Mouse (Mus musculus): ENCODE data around the gene Mllt10. TPM values are rescaled to one million over a fixed set of nuclear protein-coding genes. Genes with fewer than 3 reads are reported as not detected.

Mllt10 gene
- polyA plus RNA-seq, 1 experiment from 2014 or later: 55.5 TPM

GRCm38 (mm10) chr2:18195691-18196396 lies 140.8 kb downstream of the Mllt10 start:
- no peak overlapping the region for H3K9ac ChIP-seq
- no peak overlapping the region for H3K4me2 ChIP-seq (replicated peaks)
- H3K27ac ChIP-seq: no peak overlapping the region
- WGBS: 48% methylated on average over 3 of the region's 3 CpGs
- H3K36me3 ChIP-seq: 0 out of 2 replicates have a peak, but pooled peaks cover 2% of the 10 kb centered on the region
- H3K4me1 ChIP-seq (replicated peaks): no peaks in the 10 kb centered on the region
- H3K9me3 ChIP-seq: no peaks in the 10 kb centered on the region
- H3K4me3 ChIP-seq (replicated peaks): no peak overlapping the region
- no peaks in the 10 kb centered on the region for H3K27me3 ChIP-seq (replicated peaks)
- ATAC-seq: peak; percentile 93

- Histone ChIP-seq H3K9me3 (no peaks in the 10 kb centered on the region), H3K4me2 (replicated peaks) (no peak overlapping the region), H3K27me3 (replicated peaks) (no peaks in the 10 kb centered on the region), H3K36me3 (peaks cover 13% of the 10 kb centered on the region; the same call in 1 of the 2 replicates), H3K4me3 (replicated peaks) (no peak overlapping the region), H3K4me1 (replicated peaks) (no peaks in the 10 kb centered on the region), H3K27ac (no peak overlapping the region), H3K9ac (no peak overlapping the region)
- ATAC-seq: no peak
- WGBS: 65% methylated on average over 1 of the region's 1 CpGs
These were observed 146.9 kb downstream of the Mllt10 start for GRCm38 (mm10) chr2:18201820-18202462.

GRCm38 (mm10) chr2:18202923-18203322 lies 147.9 kb downstream of the Mllt10 start:
- no peak overlapping the region for H3K4me2 ChIP-seq (replicated peaks)
- ATAC-seq: no peak
- no peaks in the 10 kb centered on the region for H3K27me3 ChIP-seq (replicated peaks)
- no peaks in the 10 kb centered on the region for H3K9me3 ChIP-seq
- H3K9ac ChIP-seq: no peak overlapping the region
- peaks cover 15% of the 10 kb centered on the region; the same call in 1 of the 2 replicates for H3K36me3 ChIP-seq
- H3K27ac ChIP-seq: no peak overlapping the region
- 95% methylated on average over 4 of the region's 4 CpGs for WGBS
- H3K4me3 ChIP-seq (replicated peaks): no peak overlapping the region
- H3K4me1 ChIP-seq (replicated peaks): no peaks in the 10 kb centered on the region

- H3K36me3 ChIP-seq: peaks cover 22% of the 10 kb centered on the region; the same call in 1 of the 2 replicates
These were observed 150.1 kb downstream of the Mllt10 start for GRCm38 (mm10) chr2:18205118-18205517.

GRCm38 (mm10) chr2:18206811-18207210 lies 151.8 kb downstream of the Mllt10 start:
- Histone ChIP-seq H3K27ac (no peak overlapping the region), H3K36me3 (peaks cover 22% of the 10 kb centered on the region; the same call in 1 of the 2 replicates), H3K9ac (no peak overlapping the region), H3K4me1 (replicated peaks) (no peaks in the 10 kb centered on the region), H3K4me3 (replicated peaks) (no peak overlapping the region), H3K27me3 (replicated peaks) (no peaks in the 10 kb centered on the region), H3K4me2 (replicated peaks) (no peak overlapping the region), H3K9me3 (no peaks in the 10 kb centered on the region)
- WGBS: 86% methylated on average over 10 of the region's 10 CpGs
- no peak for ATAC-seq

More at GRCm38 (mm10) chr2:18205118-18205517, 150.1 kb downstream of the Mllt10 start:
- H3K4me2 ChIP-seq (replicated peaks): no peak overlapping the region
- no peaks in the 10 kb centered on the region for H3K4me1 ChIP-seq (replicated peaks)
- H3K27me3 ChIP-seq (replicated peaks): no peaks in the 10 kb centered on the region
- H3K9me3 ChIP-seq: no peaks in the 10 kb centered on the region
- no peak overlapping the region for H3K9ac ChIP-seq
- 0 out of 2 replicates have a peak, but pooled peaks have one; percentile 36 for ATAC-seq
- 73% methylated on average over 3 of the region's 3 CpGs for WGBS
- no peak overlapping the region for H3K4me3 ChIP-seq (replicated peaks)
- H3K27ac ChIP-seq: no peak overlapping the region

GRCm38 (mm10) chr2:18208578-18208977 lies 153.5 kb downstream of the Mllt10 start:
- Histone ChIP-seq H3K27me3 (replicated peaks) (no peaks in the 10 kb centered on the region), H3K27ac (no peak overlapping the region), H3K4me3 (replicated peaks) (no peak overlapping the region), H3K4me1 (replicated peaks) (no peaks in the 10 kb centered on the region), H3K9me3 (no peaks in the 10 kb centered on the region), H3K36me3 (peaks cover 22% of the 10 kb centered on the region), H3K9ac (no peak overlapping the region), H3K4me2 (replicated peaks) (no peak overlapping the region)
- 74% methylated on average over 6 of the region's 6 CpGs for WGBS
- ATAC-seq: no peak

- Histone ChIP-seq H3K27ac (no peak overlapping the region), H3K4me1 (replicated peaks) (no peaks in the 10 kb centered on the region), H3K36me3 (peaks cover 22% of the 10 kb centered on the region), H3K4me2 (replicated peaks) (no peak overlapping the region), H3K9me3 (no peaks in the 10 kb centered on the region), H3K27me3 (replicated peaks) (no peaks in the 10 kb centered on the region), H3K4me3 (replicated peaks) (no peak overlapping the region), H3K9ac (no peak overlapping the region)
- no peak for ATAC-seq
- 84% methylated on average over 7 of the region's 7 CpGs for WGBS
These were observed 154.3 kb downstream of the Mllt10 start for GRCm38 (mm10) chr2:18209211-18209823.

- 88% methylated on average over 4 of the region's 4 CpGs for WGBS
These were observed 154.9 kb downstream of the Mllt10 start for GRCm38 (mm10) chr2:18209948-18210347.

GRCm38 (mm10) chr2:18214031-18214430 lies 159.0 kb downstream of the Mllt10 start:
- peaks cover 15% of the 10 kb centered on the region for H3K36me3 ChIP-seq
- ATAC-seq: no peak

More at GRCm38 (mm10) chr2:18209948-18210347, 154.9 kb downstream of the Mllt10 start:
- H3K9me3 ChIP-seq: no peaks in the 10 kb centered on the region
- no peak overlapping the region for H3K4me3 ChIP-seq (replicated peaks)
- H3K36me3 ChIP-seq: peaks cover 24% of the 10 kb centered on the region
- no peaks in the 10 kb centered on the region for H3K4me1 ChIP-seq (replicated peaks)
- H3K27ac ChIP-seq: no peak overlapping the region
- H3K9ac ChIP-seq: no peak overlapping the region
- H3K27me3 ChIP-seq (replicated peaks): no peaks in the 10 kb centered on the region
- no peak overlapping the region for H3K4me2 ChIP-seq (replicated peaks)
- ATAC-seq: no peak

GRCm38 (mm10) chr2:18217867-18218266 lies 162.8 kb downstream of the Mllt10 start:
- Histone ChIP-seq H3K36me3 (peaks cover 13% of the 10 kb centered on the region), H3K4me1 (replicated peaks) (no peaks in the 10 kb centered on the region), H3K27me3 (replicated peaks) (no peaks in the 10 kb centered on the region), H3K4me3 (replicated peaks) (no peak overlapping the region), H3K9ac (no peak overlapping the region), H3K4me2 (replicated peaks) (no peak overlapping the region), H3K9me3 (no peaks in the 10 kb centered on the region), H3K27ac (no peak overlapping the region)
- 52% methylated on average over 3 of the region's 3 CpGs for WGBS
- ATAC-seq: no peak

More at GRCm38 (mm10) chr2:18214031-18214430, 159.0 kb downstream of the Mllt10 start:
- H3K9ac ChIP-seq: no peak overlapping the region
- H3K4me2 ChIP-seq (replicated peaks): no peak overlapping the region
- H3K27ac ChIP-seq: no peak overlapping the region
- no peaks in the 10 kb centered on the region for H3K27me3 ChIP-seq (replicated peaks)
- H3K9me3 ChIP-seq: no peaks in the 10 kb centered on the region
- WGBS: 87% methylated on average over 2 of the region's 2 CpGs
- H3K4me3 ChIP-seq (replicated peaks): no peak overlapping the region
- H3K4me1 ChIP-seq (replicated peaks): no peaks in the 10 kb centered on the region

- no peaks in the 10 kb centered on the region for H3K9me3 ChIP-seq
- H3K27ac ChIP-seq: no peak overlapping the region
- H3K36me3 ChIP-seq: peaks cover 13% of the 10 kb centered on the region; the same call in 1 of the 2 replicates
- no peak overlapping the region for H3K9ac ChIP-seq
- no peaks in the 10 kb centered on the region for H3K4me1 ChIP-seq (replicated peaks)
- no peaks in the 10 kb centered on the region for H3K27me3 ChIP-seq (replicated peaks)
- WGBS: 79% methylated on average over 5 of the region's 5 CpGs
- no peak overlapping the region for H3K4me2 ChIP-seq (replicated peaks)
- ATAC-seq: no peak
- no peak overlapping the region for H3K4me3 ChIP-seq (replicated peaks)
These were observed 163.5 kb downstream of the Mllt10 start for GRCm38 (mm10) chr2:18218500-18218899.

- no peaks in the 10 kb centered on the region for H3K4me1 ChIP-seq (replicated peaks)
- H3K27me3 ChIP-seq (replicated peaks): no peaks in the 10 kb centered on the region
- H3K4me3 ChIP-seq (replicated peaks): no peak overlapping the region
- no peak overlapping the region for H3K9ac ChIP-seq
- no peaks in the 10 kb centered on the region for H3K9me3 ChIP-seq
- ATAC-seq: no peak
- H3K4me2 ChIP-seq (replicated peaks): no peak overlapping the region
- peaks cover 12% of the 10 kb centered on the region; the same call in 1 of the 2 replicates for H3K36me3 ChIP-seq
- WGBS: 81% methylated on average over 8 of the region's 8 CpGs
- H3K27ac ChIP-seq: no peak overlapping the region
These were observed 164.1 kb downstream of the Mllt10 start for GRCm38 (mm10) chr2:18219136-18219535.
